Mouse (Mus musculus) heart, embryonic 12.5 days (tissue): ENCODE measurements at regions not wholly inside any gene's neighbourhood (a gene's known extent, or its start where the extent isn't known, plus 50 kb on each side); places are given as distances from the start of the nearest gene placed in this dataset.

Experiments used
- ATAC-seq: fragments of 200-750 bp; cut with Nextera tagmentation; 2 replicates; pipeline ENCODE4 v1.8.0; 2017; ENCODE audit warnings: moderate TSS enrichment, moderate library complexity; ENCODE audit not compliant: insufficient number of reproducible peaks, low FRiP score
- H3K27ac ChIP-seq: fragments of 300-500 bp; sonication (generic); 2 replicates; pipeline ENCODE4 v1.5.1; 2016; ENCODE audit warnings: mild to moderate bottlenecking, moderate library complexity; ENCODE audit not compliant: poor library complexity, severe bottlenecking
- H3K27me3 ChIP-seq: fragments of 300-500 bp; sonication (generic); replicated peaks from 2 replicates; pipeline ENCODE4 v1.6.1; 2016; ENCODE audit warnings: mild to moderate bottlenecking, moderate library complexity
- H3K36me3 ChIP-seq: fragments of 300-500 bp; sonication (generic); 2 replicates; pipeline ENCODE4 v1.6.1; 2016; ENCODE audit warnings: mild to moderate bottlenecking, moderate library complexity
- H3K4me1 ChIP-seq: fragments of 300-500 bp; sonication (generic); replicated peaks from 2 replicates; pipeline ENCODE4 v1.6.1; 2016; ENCODE audit warnings: mild to moderate bottlenecking
- H3K4me2 ChIP-seq: fragments of 300-500 bp; sonication (generic); 2 replicates; pipeline ENCODE4 v1.6.1; 2016; ENCODE audit warnings: mild to moderate bottlenecking, moderate library complexity
- H3K4me3 ChIP-seq: fragments of 300-500 bp; sonication (generic); 2 replicates; pipeline ENCODE4 v1.5.1; 2016; ENCODE audit warnings: mild to moderate bottlenecking
- H3K9ac ChIP-seq: fragments of 300-500 bp; sonication (generic); 2 replicates; pipeline ENCODE4 v1.6.1; 2016; ENCODE audit warnings: mild to moderate bottlenecking, moderate library complexity
- H3K9me3 ChIP-seq: fragments of 300-500 bp; sonication (generic); replicated peaks from 2 replicates; pipeline ENCODE4 v1.6.1; 2016; ENCODE audit warnings: mild to moderate bottlenecking, moderate library complexity
- WGBS: fragments of 180-500 bp; shearing (Covaris S2); methylation state at CpG from one replicate; pipeline ENCODE4 v1.1.7; 2016; 5-methylcytosine and 5-hydroxymethylcytosine counted together

- Histone ChIP-seq H3K4me1 (peaks cover 15% of the 10 kb centered on the region; the same call in 1 of the 2 replicates), H3K36me3 (no peaks in the 10 kb centered on the region), H3K4me2 (no peak overlapping the region), H3K9ac (no peak overlapping the region), H3K9me3 (no peaks in the 10 kb centered on the region), H3K4me3 (no peak overlapping the region), H3K27me3 (no peaks in the 10 kb centered on the region), H3K27ac (no peak overlapping the region)
- 82% methylated on average over 5 of the region's 5 CpGs for WGBS
- ATAC-seq = no peak
Observed at GRCm38 (mm10) chr3:52895751-52896150, 121.3 kb downstream of the Cog6 start.

DNA sequence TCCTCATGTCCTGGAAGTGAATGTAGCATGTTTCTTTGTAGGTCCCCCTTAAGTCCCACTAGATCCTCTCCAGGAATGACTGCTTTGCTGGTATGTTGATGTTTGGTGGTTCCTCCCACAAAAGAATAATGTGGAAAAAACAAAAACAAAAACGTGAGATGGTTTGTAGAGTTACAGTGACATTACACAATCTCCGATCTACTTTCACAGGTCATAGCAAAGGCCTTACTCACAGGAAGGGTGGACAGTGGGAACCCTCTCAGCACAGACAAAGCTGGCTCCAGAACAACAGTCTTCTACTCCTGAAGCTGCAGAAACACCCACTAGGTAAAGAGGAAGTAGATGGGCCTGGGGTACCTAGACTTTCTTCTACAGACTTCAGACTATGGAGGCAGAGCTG is 122.2 kb downstream of the Cog6 start:
- H3K27me3 ChIP-seq = no peaks in the 10 kb centered on the region
- no peaks in the 10 kb centered on the region for H3K9me3 ChIP-seq
- H3K27ac ChIP-seq = no peak overlapping the region
- no peak overlapping the region for H3K9ac ChIP-seq
- no peak for ATAC-seq
- no peaks in the 10 kb centered on the region for H3K36me3 ChIP-seq
- 75% methylated on average over 2 of the region's 2 CpGs for WGBS
- H3K4me1 ChIP-seq = peaks cover 15% of the 10 kb centered on the region; the same call in 1 of the 2 replicates
- H3K4me3 ChIP-seq = no peak overlapping the region
- H3K4me2 ChIP-seq = no peak overlapping the region

DNA sequence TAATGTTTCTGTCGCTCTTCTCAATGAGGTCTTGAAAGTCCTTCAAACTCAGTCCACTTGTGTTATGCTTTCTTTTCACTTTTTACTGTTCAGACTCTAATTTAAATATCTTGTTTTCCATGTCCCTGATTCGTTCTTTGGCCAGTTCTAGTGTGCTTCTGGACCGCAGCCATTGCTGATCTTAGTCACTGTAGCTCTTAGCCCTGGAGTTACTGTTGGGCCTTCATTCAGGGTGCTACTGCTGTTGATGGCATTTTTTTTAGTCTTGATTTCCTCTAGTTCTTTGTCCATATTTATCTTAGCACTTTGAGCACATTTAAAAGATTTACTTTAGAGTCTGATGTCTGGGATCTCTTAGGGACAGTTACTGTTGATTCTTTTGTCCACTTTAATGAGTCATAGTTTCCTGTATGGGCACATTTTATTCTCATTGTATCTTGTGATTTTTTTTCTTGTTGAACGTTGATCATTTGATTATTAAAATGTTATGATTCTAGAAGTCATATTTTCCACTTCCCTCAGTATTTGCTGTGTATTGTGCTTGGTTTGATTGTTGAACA is 127.8 kb downstream of the Cog6 start:
- H3K27me3 ChIP-seq = no peaks in the 10 kb centered on the region
- H3K4me2 ChIP-seq = no peak overlapping the region
- no peak overlapping the region for H3K9ac ChIP-seq
- H3K4me1 ChIP-seq = 0 out of 2 replicates have a peak, but pooled peaks cover 5% of the 10 kb centered on the region
- no peak overlapping the region for H3K27ac ChIP-seq
- 58% methylated on average over 4 of the region's 4 CpGs for WGBS
- H3K4me3 ChIP-seq = no peak overlapping the region
- H3K36me3 ChIP-seq = no peaks in the 10 kb centered on the region
- ATAC-seq = no peak
- no peaks in the 10 kb centered on the region for H3K9me3 ChIP-seq

DNA sequence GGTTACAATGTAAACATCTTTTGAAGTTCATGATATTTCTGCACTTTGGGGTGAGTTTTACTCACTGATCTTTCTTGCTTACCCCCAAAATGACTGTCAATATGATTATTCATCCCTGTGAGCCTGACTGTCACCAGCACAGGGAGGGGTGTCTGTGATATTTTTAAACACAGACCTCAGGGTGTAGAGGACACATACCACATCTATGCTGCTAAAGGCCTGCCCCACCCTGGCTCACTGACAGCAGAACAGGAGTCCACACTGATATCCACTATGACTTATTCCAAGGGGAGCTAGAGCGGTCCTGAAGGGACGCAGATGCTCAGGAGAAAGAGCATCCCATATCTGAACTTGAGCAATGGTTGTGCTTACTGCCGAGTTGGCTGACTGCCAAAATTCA is 135.1 kb downstream of the Cog6 start:
- 38% methylated on average over 3 of the region's 3 CpGs for WGBS

DNA sequence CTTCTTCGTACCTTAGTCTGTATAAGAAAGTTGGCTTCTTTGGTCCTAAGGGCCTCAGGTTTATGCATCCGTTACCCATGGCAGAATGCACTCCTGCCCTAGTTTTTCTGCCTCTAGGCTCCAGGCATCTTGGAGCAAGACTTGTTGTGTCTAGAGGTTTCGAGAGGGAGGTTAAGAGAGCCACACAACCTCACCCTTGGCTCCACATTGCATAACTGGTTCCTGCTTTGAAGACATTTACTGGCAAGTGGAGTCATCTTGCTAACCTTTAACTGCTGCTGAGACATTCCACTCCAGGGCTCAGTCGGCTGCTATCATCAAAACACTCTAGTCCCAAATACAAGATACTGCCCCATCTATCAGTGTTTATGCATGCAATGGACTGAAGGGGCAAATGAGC is 135.9 kb downstream of the Cog6 start:
- Histone ChIP-seq H3K9me3 (no peaks in the 10 kb centered on the region), H3K36me3 (no peaks in the 10 kb centered on the region), H3K27me3 (no peaks in the 10 kb centered on the region), H3K4me2 (no peak overlapping the region), H3K4me3 (no peak overlapping the region), H3K4me1 (peaks cover 7% of the 10 kb centered on the region), H3K27ac (no peak overlapping the region), H3K9ac (no peak overlapping the region)
- ATAC-seq = no peak
- WGBS = 68% methylated on average over 4 of the region's 4 CpGs

More for the DNA sequence above, 135.1 kb downstream of the Cog6 start:
- H3K4me3 ChIP-seq = no peak overlapping the region
- no peak for ATAC-seq
- H3K9ac ChIP-seq = no peak overlapping the region
- peaks cover 7% of the 10 kb centered on the region for H3K4me1 ChIP-seq
- no peaks in the 10 kb centered on the region for H3K27me3 ChIP-seq
- no peak overlapping the region for H3K4me2 ChIP-seq
- no peaks in the 10 kb centered on the region for H3K9me3 ChIP-seq
- no peaks in the 10 kb centered on the region for H3K36me3 ChIP-seq
- H3K27ac ChIP-seq = no peak overlapping the region

DNA sequence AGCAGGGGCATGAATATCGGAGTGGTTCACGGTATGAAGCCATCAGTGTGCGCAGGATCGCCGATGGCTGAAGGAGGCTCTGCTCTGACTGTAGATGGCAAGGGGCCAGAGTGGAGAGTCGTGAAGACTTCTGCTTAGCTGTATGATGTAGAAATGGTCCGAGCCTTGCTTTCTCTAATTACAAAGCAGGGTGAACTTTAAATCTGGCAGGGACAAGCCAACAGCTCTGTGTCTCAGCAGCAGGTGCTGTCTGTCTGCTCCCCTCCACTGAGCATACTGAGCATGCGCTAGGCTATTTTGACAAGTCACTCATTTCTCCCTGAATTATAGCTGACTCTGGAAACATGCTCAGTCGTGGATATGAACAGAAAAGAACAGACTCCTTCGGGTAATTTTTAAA is 137.3 kb downstream of the Cog6 start:
- Histone ChIP-seq H3K9ac (no peak overlapping the region), H3K36me3 (no peaks in the 10 kb centered on the region), H3K4me1 (peaks cover 7% of the 10 kb centered on the region), H3K27me3 (no peaks in the 10 kb centered on the region), H3K4me3 (no peak overlapping the region), H3K27ac (no peak overlapping the region), H3K4me2 (no peak overlapping the region), H3K9me3 (no peaks in the 10 kb centered on the region)
- no peak for ATAC-seq
- WGBS = 76% methylated on average over 10 of the region's 10 CpGs

- no peak for ATAC-seq
- no peak overlapping the region for H3K4me2 ChIP-seq
- H3K4me1 ChIP-seq = peaks cover 7% of the 10 kb centered on the region
- WGBS = 41% methylated on average over 3 of the region's 3 CpGs
- no peaks in the 10 kb centered on the region for H3K36me3 ChIP-seq
- no peak overlapping the region for H3K4me3 ChIP-seq
- no peak overlapping the region for H3K9ac ChIP-seq
- H3K27ac ChIP-seq = no peak overlapping the region
- H3K27me3 ChIP-seq = no peaks in the 10 kb centered on the region
- no peaks in the 10 kb centered on the region for H3K9me3 ChIP-seq
Observed at GRCm38 (mm10) chr3:52878334-52878733, 138.7 kb downstream of the Cog6 start.

DNA sequence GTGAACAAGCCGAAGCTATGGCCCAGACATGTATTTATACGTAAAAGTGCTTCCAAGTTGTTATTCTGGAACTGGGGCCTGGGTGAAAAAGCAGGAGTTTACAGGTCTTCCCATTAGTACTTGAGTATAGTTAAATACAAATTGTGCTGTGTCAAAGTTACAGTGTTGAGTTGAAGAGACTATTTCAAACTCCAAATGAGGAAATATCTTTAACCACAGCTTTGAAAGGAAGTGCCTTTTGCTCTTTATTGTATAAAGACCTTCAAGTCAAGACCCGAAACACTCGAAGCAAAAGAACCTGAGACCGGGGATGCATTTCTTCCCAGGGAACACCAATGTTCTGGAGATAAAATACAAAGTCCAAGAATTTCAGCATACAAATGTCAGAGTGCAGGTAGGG is 144.8 kb downstream of the Cog6 start:
- 86% methylated on average over 5 of the region's 5 CpGs for WGBS
- no peak for ATAC-seq
- Histone ChIP-seq H3K27ac (no peak overlapping the region), H3K4me2 (no peak overlapping the region), H3K9me3 (no peaks in the 10 kb centered on the region), H3K4me3 (no peak overlapping the region), H3K36me3 (no peaks in the 10 kb centered on the region), H3K9ac (no peak overlapping the region), H3K27me3 (no peaks in the 10 kb centered on the region), H3K4me1 (no peaks in the 10 kb centered on the region)

- 0 out of 2 replicates have a peak, but pooled peaks cover 4% of the 10 kb centered on the region for H3K4me1 ChIP-seq
- no peak overlapping the region for H3K27ac ChIP-seq
- no peak overlapping the region for H3K4me2 ChIP-seq
- H3K27me3 ChIP-seq = no peaks in the 10 kb centered on the region
- 82% methylated on average over 8 of the region's 8 CpGs for WGBS
- H3K9ac ChIP-seq = no peak overlapping the region
- ATAC-seq = no peak
- no peak overlapping the region for H3K4me3 ChIP-seq
- no peaks in the 10 kb centered on the region for H3K9me3 ChIP-seq
- no peaks in the 10 kb centered on the region for H3K36me3 ChIP-seq
Observed at GRCm38 (mm10) chr3:52863146-52863849, 153.7 kb downstream of the Cog6 start.

- no peaks in the 10 kb centered on the region for H3K36me3 ChIP-seq
- 0 out of 2 replicates have a peak, but pooled peaks cover 6% of the 10 kb centered on the region for H3K4me1 ChIP-seq
- H3K4me2 ChIP-seq = no peak overlapping the region
- ATAC-seq = no peak
- H3K27me3 ChIP-seq = no peaks in the 10 kb centered on the region
- WGBS = 91% methylated on average over 4 of the region's 4 CpGs
- H3K27ac ChIP-seq = no peak overlapping the region
- no peak overlapping the region for H3K4me3 ChIP-seq
- no peaks in the 10 kb centered on the region for H3K9me3 ChIP-seq
- H3K9ac ChIP-seq = no peak overlapping the region
Observed at GRCm38 (mm10) chr3:52862026-52862425, 155.0 kb downstream of the Cog6 start.

DNA sequence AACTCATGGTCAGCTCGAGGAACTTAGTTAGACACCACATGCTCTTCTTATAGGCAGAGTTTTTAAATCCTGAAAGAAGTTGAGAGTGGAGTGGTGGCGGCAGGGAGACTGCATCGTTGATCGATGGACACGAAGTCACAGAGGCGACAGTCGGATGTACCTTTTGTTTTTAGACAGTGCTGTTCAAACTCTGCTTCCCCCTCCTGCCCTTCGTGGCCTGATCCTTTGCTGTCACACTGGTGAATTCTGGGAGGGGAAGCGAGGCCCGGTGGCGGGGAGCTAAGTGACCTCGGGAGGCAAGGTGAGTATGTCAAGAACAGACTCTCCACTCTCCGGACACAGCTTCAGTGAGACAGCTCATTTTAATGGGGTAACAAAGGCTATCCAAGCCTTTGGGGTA is 155.5 kb downstream of the Cog6 start:
- no peak overlapping the region for H3K4me3 ChIP-seq
- no peak for ATAC-seq
- WGBS = 83% methylated on average over 13 of the region's 13 CpGs
- no peak overlapping the region for H3K4me2 ChIP-seq
- H3K27ac ChIP-seq = no peak overlapping the region
- no peak overlapping the region for H3K9ac ChIP-seq
- 0 out of 2 replicates have a peak, but pooled peaks cover 6% of the 10 kb centered on the region for H3K4me1 ChIP-seq
- H3K36me3 ChIP-seq = no peaks in the 10 kb centered on the region
- H3K27me3 ChIP-seq = no peaks in the 10 kb centered on the region
- H3K9me3 ChIP-seq = no peaks in the 10 kb centered on the region

DNA sequence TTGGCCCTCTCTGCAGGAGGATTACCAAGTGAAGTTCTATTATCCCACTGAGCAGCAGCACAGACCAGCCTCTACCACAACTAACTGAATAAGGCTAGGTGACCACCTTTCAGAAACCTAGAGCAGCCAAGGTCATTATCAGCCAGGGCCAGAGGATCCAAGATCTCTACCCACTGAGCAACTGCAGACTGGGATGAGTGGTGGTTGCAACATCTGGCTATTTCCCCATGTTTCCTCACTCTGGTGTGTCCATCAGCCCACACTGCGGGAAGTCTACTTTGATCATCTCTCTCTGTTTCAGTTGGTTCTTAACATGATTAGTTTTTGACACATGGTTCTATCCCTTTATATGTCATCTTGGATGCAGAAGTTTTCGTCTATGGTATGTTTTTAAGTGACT is 157.2 kb downstream of the Cog6 start:
- 75% methylated on average over 2 of the region's 2 CpGs for WGBS
- Histone ChIP-seq H3K4me1 (0 out of 2 replicates have a peak, but pooled peaks cover 6% of the 10 kb centered on the region), H3K27me3 (no peaks in the 10 kb centered on the region), H3K9me3 (no peaks in the 10 kb centered on the region), H3K27ac (no peak overlapping the region), H3K4me3 (no peak overlapping the region), H3K9ac (no peak overlapping the region), H3K4me2 (no peak overlapping the region), H3K36me3 (no peaks in the 10 kb centered on the region)
- no peak for ATAC-seq
